Mouse (Mus musculus): ENCODE results near the gene Hist1h2ae. TPM values are rescaled to one million over a fixed set of nuclear protein-coding genes. Genes with fewer than 3 reads are reported as not detected.
"Not testable (repeated sequence)": the region's sequence is repeated elsewhere in the genome, so short reads cannot be mapped to it uniquely, and the experiment has no call there.

Gene Hist1h2ae
- polyA plus RNA-seq, 1 experiment = 174 TPM

DNA sequence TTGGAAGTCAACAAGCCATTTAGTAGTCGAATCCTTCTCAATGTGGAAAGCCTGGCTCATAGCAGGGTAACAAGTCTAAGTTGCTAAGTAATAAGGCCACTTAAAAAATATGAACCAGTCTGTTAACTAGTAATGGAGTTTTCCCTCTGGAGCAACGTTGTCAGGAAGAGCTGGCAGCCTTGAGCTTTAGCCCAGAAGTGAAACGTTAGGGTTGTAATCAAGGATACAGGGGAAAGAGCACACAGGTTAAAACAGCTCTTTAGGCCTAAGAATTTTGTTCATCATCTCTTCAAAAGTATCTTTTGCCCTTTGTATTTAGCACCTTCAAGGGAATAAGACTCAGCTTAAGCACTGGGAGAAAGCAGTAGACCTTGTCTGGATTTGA lies 20.3 kb downstream of the Hist1h2ae start:
- no peak for DNase-seq
- Histone ChIP-seq H3K36me3 (ENCODE audit: control insufficient read depth, insufficient read depth, low read length) (no peaks in the 10 kb centered on the region), H3K27ac (ENCODE audit: control insufficient read depth, insufficient read depth, low read length) (peak overlapping the region; percentile 84; the same call in 1 of the 2 replicates), H3K4me1 (replicated peaks; ENCODE audit: control insufficient read depth, insufficient read depth, low read length) (0 out of 2 replicates have a peak, but pooled peaks cover 1% of the 10 kb centered on the region), H3K4me3 (ENCODE audit: control insufficient read depth, insufficient read depth, low read length) (no peak overlapping the region), H3K27me3 (ENCODE audit: control insufficient read depth, insufficient read depth, low read length) (no peaks in the 10 kb centered on the region)
- TF ChIP-seq CTCF (IDR thresholded peaks at IDR 0.05; ENCODE audit: borderline replicate concordance, control insufficient read depth, extremely low read depth, insufficient read depth, low read length, poor library complexity) (no peak), POLR2A (IDR thresholded peaks at IDR 0.05; ENCODE audit: control insufficient read depth, extremely low read depth, insufficient read depth, low read length, poor library complexity) (no peak)
- 5% methylated on average over 3 of the region's 3 CpGs for WGBS

DNA sequence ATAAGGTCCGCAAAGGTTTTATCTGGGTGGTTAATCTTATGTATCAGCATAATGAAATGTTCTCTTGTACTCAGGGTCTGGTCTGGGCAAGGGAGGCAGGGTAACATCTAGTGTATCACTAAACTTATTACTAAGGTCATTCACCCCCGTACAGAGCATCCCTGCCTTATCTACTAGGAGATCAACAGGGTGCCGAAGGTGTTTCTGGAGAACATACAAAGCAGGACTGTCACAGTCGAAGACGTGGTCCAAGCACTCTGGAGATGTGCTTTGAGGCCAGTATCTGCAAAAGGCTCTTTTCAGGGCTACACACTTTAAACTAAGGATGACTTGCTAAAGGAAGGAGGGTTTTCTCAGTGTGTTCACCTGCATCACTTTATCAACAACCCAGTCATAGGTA lies 24.3 kb downstream of the Hist1h2ae start:
- Histone ChIP-seq H3K27ac (ENCODE audit: control insufficient read depth, insufficient read depth, low read length) (no peak overlapping the region), H3K4me3 (ENCODE audit: control insufficient read depth, insufficient read depth, low read length) (no peak overlapping the region), H3K27me3 (ENCODE audit: control insufficient read depth, insufficient read depth, low read length) (no peaks in the 10 kb centered on the region), H3K36me3 (ENCODE audit: control insufficient read depth, insufficient read depth, low read length) (no peaks in the 10 kb centered on the region), H3K4me1 (replicated peaks; ENCODE audit: control insufficient read depth, insufficient read depth, low read length) (peaks cover 2% of the 10 kb centered on the region; the same call in 1 of the 2 replicates)
- DNase-seq = no peak
- TF ChIP-seq POLR2A (IDR thresholded peaks at IDR 0.05; ENCODE audit: control insufficient read depth, extremely low read depth, insufficient read depth, low read length, poor library complexity) (no peak), CTCF (IDR thresholded peaks at IDR 0.05; ENCODE audit: borderline replicate concordance, control insufficient read depth, extremely low read depth, insufficient read depth, low read length, poor library complexity) (no peak)
- 91% methylated on average over 5 of the region's 5 CpGs for WGBS

DNA sequence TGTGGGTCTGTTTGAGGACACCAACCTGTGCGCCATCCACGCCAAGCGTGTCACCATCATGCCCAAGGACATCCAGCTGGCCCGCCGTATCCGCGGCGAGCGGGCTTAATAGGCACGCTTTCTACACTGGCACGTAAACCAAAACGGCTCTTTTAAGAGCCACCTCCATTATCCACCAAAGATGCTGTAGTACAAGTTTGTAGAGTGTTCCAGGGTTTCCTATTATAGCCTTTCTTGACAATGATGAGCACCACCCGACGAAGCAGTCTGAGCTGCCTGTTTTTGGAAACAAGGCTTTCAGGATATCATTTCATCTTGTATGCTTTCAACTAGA lies 26.3 kb downstream of the Hist1h2ae start:
- Histone ChIP-seq H3K4me3 (ENCODE audit: control insufficient read depth, insufficient read depth, low read length) (peak overlapping the region; percentile 60), H3K27ac (ENCODE audit: control insufficient read depth, insufficient read depth, low read length) (peak overlapping the region; percentile 71)
- not testable (repeated sequence) for H3K4me1 ChIP-seq (replicated peaks; ENCODE audit: control insufficient read depth, insufficient read depth, low read length); H3K36me3 ChIP-seq (ENCODE audit: control insufficient read depth, insufficient read depth, low read length); H3K27me3 ChIP-seq (ENCODE audit: control insufficient read depth, insufficient read depth, low read length)
- WGBS = under 1% methylated on average over 13 of the region's 14 CpGs
- DNase-seq = peak; percentile 29

DNA sequence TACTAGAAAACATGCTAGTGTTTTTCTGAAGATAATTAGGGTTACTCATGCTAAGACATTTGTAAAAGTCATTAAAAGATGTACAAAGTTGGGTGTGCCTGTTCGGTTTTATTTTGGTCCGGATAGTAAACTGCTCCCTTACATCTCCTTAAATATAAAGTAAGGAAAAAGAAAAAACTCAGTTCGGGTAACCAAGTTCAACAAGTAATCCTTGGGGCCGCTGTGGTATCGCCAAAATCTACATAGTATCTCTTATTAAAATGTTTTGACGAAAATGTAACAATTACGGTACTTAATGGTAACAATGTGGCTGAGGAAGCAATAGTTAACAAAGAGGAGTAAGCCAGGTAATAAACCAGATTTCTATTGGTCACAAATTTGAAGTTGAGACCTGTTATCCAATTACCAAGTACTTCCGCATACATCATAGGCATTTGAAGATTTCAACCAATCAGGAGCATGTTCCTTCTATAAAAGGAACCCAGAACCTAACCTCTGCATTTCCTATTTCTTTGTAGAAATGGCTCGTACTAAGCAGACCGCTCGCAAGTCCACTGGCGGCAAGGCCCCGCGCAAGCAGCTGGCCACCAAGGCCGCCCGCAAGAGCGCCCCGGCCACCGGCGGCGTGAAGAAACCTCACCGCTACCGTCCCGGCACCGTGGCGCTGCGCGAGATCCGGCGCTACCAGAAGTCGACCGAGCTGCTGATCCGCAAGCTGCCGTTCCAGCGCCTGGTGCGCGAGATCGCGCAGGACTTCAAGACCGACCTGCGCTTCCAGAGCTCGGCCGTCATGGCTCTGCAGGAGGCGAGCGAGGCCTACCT lies 26.8 kb downstream of the Hist1h2ae start, which contains the start of gene Hist1h3f:
Gene Hist1h3f, plus strand, starts transcription at position 88 of the 822 bp plus-strand sequence.
- peak within 1 kb of the TSS; percentile 60 for H3K4me3 ChIP-seq (ENCODE audit: control insufficient read depth, insufficient read depth, low read length)
- H3K36me3 ChIP-seq (ENCODE audit: control insufficient read depth, insufficient read depth, low read length) = no peaks in the 10 kb centered on the region
- H3K4me1 ChIP-seq (replicated peaks; ENCODE audit: control insufficient read depth, insufficient read depth, low read length) = peaks cover 2% of the 10 kb centered on the region; the same call in 1 of the 2 replicates
- no peaks in the 10 kb centered on the region for H3K27me3 ChIP-seq (ENCODE audit: control insufficient read depth, insufficient read depth, low read length)
- peak; percentile 74; the same call in 1 of the 2 replicates for TF ChIP-seq POLR2A (IDR thresholded peaks at IDR 0.05; ENCODE audit: control insufficient read depth, extremely low read depth, insufficient read depth, low read length, poor library complexity)
- TF ChIP-seq CTCF (IDR thresholded peaks at IDR 0.05; ENCODE audit: borderline replicate concordance, control insufficient read depth, extremely low read depth, insufficient read depth, low read length, poor library complexity) = no peak
- WGBS = under 1% methylated on average over 35 of the region's 45 CpGs
- DNase-seq = peak; percentile 78
- H3K27ac ChIP-seq (ENCODE audit: control insufficient read depth, insufficient read depth, low read length) = peak within 1 kb of the TSS; percentile 85

DNA sequence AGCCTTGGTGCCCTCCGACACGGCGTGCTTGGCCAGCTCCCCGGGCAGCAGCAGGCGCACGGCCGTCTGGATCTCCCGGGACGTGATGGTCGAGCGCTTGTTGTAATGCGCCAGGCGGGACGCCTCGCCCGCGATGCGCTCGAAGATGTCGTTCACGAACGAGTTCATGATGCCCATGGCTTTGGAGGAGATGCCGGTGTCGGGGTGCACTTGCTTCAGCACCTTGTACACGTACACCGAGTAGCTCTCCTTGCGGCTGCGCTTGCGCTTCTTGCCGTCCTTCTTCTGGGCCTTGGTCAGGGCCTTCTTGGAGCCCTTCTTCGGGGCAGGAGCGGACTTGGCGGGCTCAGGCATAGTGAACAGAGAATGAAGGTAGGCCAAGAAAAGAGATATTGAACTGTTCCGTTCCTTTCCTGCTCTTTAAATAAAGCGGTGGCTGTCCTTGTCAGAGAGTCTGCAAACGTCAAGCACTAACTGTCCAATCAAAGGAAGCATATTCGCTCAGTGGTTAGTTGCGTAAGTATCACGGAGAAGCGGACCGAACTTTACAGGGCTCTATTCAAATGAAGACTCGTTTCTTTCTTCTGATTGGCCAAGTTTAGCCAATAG lies 27.9 kb downstream of the Hist1h2ae start, which contains the start of gene Hist1h2bh:
Gene Hist1h2bh, minus strand, starts transcription at position 394 of the 609 bp plus-strand sequence.
- not testable (repeated sequence) for H3K27me3 ChIP-seq (ENCODE audit: control insufficient read depth, insufficient read depth, low read length); H3K36me3 ChIP-seq (ENCODE audit: control insufficient read depth, insufficient read depth, low read length); H3K4me1 ChIP-seq (replicated peaks; ENCODE audit: control insufficient read depth, insufficient read depth, low read length)
- Histone ChIP-seq H3K4me3 (ENCODE audit: control insufficient read depth, insufficient read depth, low read length) (peak within 1 kb of the TSS; percentile 57), H3K27ac (ENCODE audit: control insufficient read depth, insufficient read depth, low read length) (peak within 1 kb of the TSS; percentile 85)
- DNase-seq = peak; percentile 71
- TF ChIP-seq POLR2A (IDR thresholded peaks at IDR 0.05; ENCODE audit: control insufficient read depth, extremely low read depth, insufficient read depth, low read length, poor library complexity) = peak; percentile 66; the same call in 1 of the 2 replicates
- under 1% methylated on average over 42 of the region's 42 CpGs for WGBS

DNA sequence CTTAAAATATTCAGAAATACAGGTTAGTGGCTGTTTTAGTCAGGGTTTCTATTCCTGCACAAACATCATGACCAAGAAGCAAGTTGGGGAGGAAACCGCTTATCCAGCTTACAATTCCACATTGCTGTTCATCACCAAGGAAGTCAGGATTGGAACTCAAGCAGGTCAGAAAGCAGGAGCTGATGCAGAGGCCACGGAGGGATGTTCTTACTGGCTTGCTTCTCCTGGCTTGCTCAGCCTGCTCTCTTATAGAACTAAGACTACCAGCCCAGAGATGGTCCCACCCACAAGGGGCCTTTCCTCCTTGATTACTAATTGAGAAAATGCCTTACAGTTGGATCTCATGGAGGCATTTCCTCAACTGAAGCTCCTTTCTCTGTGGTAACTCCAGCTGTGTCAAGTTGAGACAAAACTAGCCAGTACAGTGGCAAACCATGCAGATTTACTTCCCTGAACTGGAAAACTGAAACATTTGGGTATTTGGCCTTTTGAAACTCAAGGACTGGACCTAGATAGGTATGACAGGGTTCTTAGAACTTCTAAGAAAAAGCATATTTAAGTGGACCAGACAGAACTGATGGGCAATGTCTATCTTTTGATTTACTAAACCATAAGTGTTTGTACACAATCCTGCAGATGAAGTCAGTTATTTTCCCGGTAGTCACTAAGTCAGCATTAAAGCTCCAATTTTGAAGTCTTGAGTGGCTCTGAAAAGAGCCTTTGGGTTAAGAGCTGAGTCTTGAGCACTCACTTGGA lies 28.6 kb downstream of the Hist1h2ae start:
- peak overlapping the region; percentile 85 for H3K27ac ChIP-seq (ENCODE audit: control insufficient read depth, insufficient read depth, low read length)
- not testable (repeated sequence) for H3K4me1 ChIP-seq (replicated peaks; ENCODE audit: control insufficient read depth, insufficient read depth, low read length); H3K36me3 ChIP-seq (ENCODE audit: control insufficient read depth, insufficient read depth, low read length); DNase-seq; H3K27me3 ChIP-seq (ENCODE audit: control insufficient read depth, insufficient read depth, low read length)
- WGBS = 27% methylated on average over 3 of the region's 3 CpGs
- H3K4me3 ChIP-seq (ENCODE audit: control insufficient read depth, insufficient read depth, low read length) = peak overlapping the region; percentile 57

All from thymus, adult 2 months (tissue).